Mouse (Mus musculus) brain, embryonic 14.5 days (tissue): ENCODE measurements around the gene Nek2.

Experiments used
- CTCF ChIP-seq: fragments of 200-500 bp; IDR thresholded peaks from 2 replicates; pipeline ENCODE4 v1.5.1; 2012; ENCODE audit warnings: inconsistent platforms, mild to moderate bottlenecking, moderate library complexity, borderline replicate concordance; ENCODE audit not compliant: insufficient read depth, insufficient read length; ENCODE audit errors: extremely low read depth
- POLR2A ChIP-seq: fragments of 200-500 bp; IDR thresholded peaks from 2 replicates; pipeline ENCODE4 v1.6.1; 2012; ENCODE audit warnings: mild to moderate bottlenecking, inconsistent platforms, borderline replicate concordance; ENCODE audit not compliant: poor library complexity, insufficient read depth, insufficient read length, severe bottlenecking; ENCODE audit errors: extremely low read depth

GRCm38 (mm10) chr1:191863833-191864550 is 42.7 kb downstream of the Nek2 start:
- TF ChIP-seq POLR2A = no peak
- no peak for TF ChIP-seq CTCF
